Mouse (Mus musculus) cerebellum, postnatal 36 days (tissue): ENCODE measurements around the gene Srms.
"Not testable (repeated sequence)": the region's sequence is repeated elsewhere in the genome, so short reads cannot be mapped to it uniquely, and the experiment has no call there.

Experiments
- DNase-seq, 2 experiments: peaks; one replicate each; pipeline ENCODE4 v3.0.0; 2021 to 2022; ENCODE audit warnings: mixed read lengths in 2 of 2

Gene Srms

GRCm38 (mm10) chr2:181219538-181220216 is 6.7 kb upstream of the Srms start, which contains the start of gene Fndc11:
TSS of gene Fndc11 (plus strand) at chr2:181220013.
- peak; percentile 53 to 58 for DNase-seq

GRCm38 (mm10) chr2:181218881-181219485 is 6.0 kb upstream of the Srms start:
- no peak for DNase-seq

- no peak for DNase-seq
Observed at GRCm38 (mm10) chr2:181216037-181216436, 3.1 kb upstream of the Srms start.

- no peak for DNase-seq
Observed at GRCm38 (mm10) chr2:181212389-181213020, 480 bp downstream of the Srms start.

GRCm38 (mm10) chr2:181206118-181206517 is 6.9 kb downstream of the Srms start:
- DNase-seq = no peak

- DNase-seq = no peak
Observed at GRCm38 (mm10) chr2:181205678-181206077, 7.3 kb downstream of the Srms start.

GRCm38 (mm10) chr2:181202886-181203285 is 10.1 kb downstream of the Srms start:
- no peak for DNase-seq

- DNase-seq = no peak
Observed at GRCm38 (mm10) chr2:181202422-181202821, 10.6 kb downstream of the Srms start, which contains the start of gene Ptk6. TSS of gene Ptk6 (minus strand) at chr2:181202789.

- DNase-seq = no peak
Observed at GRCm38 (mm10) chr2:181201606-181202005, 11.4 kb downstream of the Srms start.

GRCm38 (mm10) chr2:181196628-181197300 is 16.2 kb downstream of the Srms start:
- DNase-seq = no peak

GRCm38 (mm10) chr2:181193044-181193443 is 19.9 kb downstream of the Srms start:
- no peak for DNase-seq

- no peak for DNase-seq
Observed at GRCm38 (mm10) chr2:181191936-181192335, 21.0 kb downstream of the Srms start.

- not testable (repeated sequence) for DNase-seq
Observed at GRCm38 (mm10) chr2:181191385-181191784, 21.6 kb downstream of the Srms start.

GRCm38 (mm10) chr2:181189321-181189720 is 23.7 kb downstream of the Srms start:
- no peak for DNase-seq

- no peak for DNase-seq
Observed at GRCm38 (mm10) chr2:181188681-181189080, 24.3 kb downstream of the Srms start.

- DNase-seq = peak; percentile 80 to 84
Observed at GRCm38 (mm10) chr2:181187121-181188000, 25.6 kb downstream of the Srms start, which contains the start of gene Ppdpf. TSS of gene Ppdpf (plus strand) at chr2:181187247.

GRCm38 (mm10) chr2:181186635-181187034 is 26.4 kb downstream of the Srms start:
- peak; percentile 91 to 93 for DNase-seq

- no peak for DNase-seq
Observed at GRCm38 (mm10) chr2:181180898-181181297, 32.1 kb downstream of the Srms start.

- DNase-seq = no peak
Observed at GRCm38 (mm10) chr2:181178471-181178870, 34.5 kb downstream of the Srms start.

GRCm38 (mm10) chr2:181178015-181178414 is 35.0 kb downstream of the Srms start:
- no peak for DNase-seq

- DNase-seq = no peak
Observed at GRCm38 (mm10) chr2:181174646-181175045, 38.3 kb downstream of the Srms start.

GRCm38 (mm10) chr2:181166469-181166868 is 46.5 kb downstream of the Srms start:
- no peak for DNase-seq
